1 mouse cellular context compared by ENCODE assay signal in genomic region chr19:45363384-45363926, GRCm38 (mm10).
TF ChIP-seq lines count a peak whose summit lies in the region.

Btrc (plus strand) TSS chr19:45363734.

TF ChIP-seq in MEL, 35 proteins besides CTCF, POLR2A, EP300 and RAD21 (continued from another document):
- TF ChIP-seq POLR2AphosphoS2 (IDR thresholded peaks at IDR 0.05; ENCODE audit: low read length) = peak; percentile 70; the same call in 1 of the 2 replicates
- TF ChIP-seq HCFC1 (IDR thresholded peaks at IDR 0.05; ENCODE audit: low read depth, low read length) = peak; percentile 99
- TF ChIP-seq ZKSCAN1 (IDR thresholded peaks at IDR 0.05; ENCODE audit: low read depth, low read length) = no peak
- no peak for TF ChIP-seq E2F4 (IDR thresholded peaks at IDR 0.05; ENCODE audit: borderline replicate concordance, low read depth, low read length)
- TF ChIP-seq SMC3 (IDR thresholded peaks at IDR 0.05; ENCODE audit: low read depth, low read length) = no peak
